In the genomic region with DNA sequence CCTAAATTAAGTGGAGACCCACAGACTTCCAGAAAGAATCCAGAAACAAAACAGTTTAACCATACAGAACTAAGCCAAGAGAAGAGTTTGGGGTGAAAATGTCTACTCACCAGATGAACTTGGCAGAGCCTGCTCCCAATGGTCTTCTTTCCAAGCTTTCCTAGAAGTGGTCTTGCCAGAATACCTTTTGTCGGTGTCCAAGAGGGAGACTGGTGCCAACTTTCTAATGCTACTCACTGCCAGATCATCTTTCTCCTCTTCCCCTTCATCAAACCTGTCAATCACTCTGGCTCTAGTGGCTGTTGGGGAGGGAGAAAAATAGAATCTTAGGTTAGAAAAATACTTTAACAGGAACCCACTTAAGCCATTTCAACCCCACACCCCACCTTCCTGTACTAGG, we compare ENCODE assay signal across 7 mouse cellular contexts. TPM values are rescaled to one million over a fixed set of nuclear protein-coding genes. Genes with fewer than 3 reads are reported as not detected.
DNase-seq lines count a peak whose midpoint lies in the region; ATAC-seq and TF ChIP-seq lines count a peak whose summit lies in the region.

No protein-coding gene starts in this region.

- H3K4me3 ChIP-seq in kidney, embryonic 16.5 days (ENCODE audit: low read length) = no peak overlapping the region
- H3K4me3 ChIP-seq in kidney, adult 2 months (ENCODE audit: insufficient read depth, low read depth, low read length) = no peak overlapping the region
- no peak overlapping the region for H3K4me3 ChIP-seq in embryonic facial prominence, embryonic 15.5 days (replicated peaks)
- peak overlapping the region; percentile 83 for H3K4me3 ChIP-seq in limb, embryonic 10.5 days
- H3K4me3 ChIP-seq in myocyte = peak overlapping the region; percentile 77

- H3K9ac ChIP-seq in kidney, embryonic 16.5 days (replicated peaks; ENCODE audit: low read length) = no peak overlapping the region
- H3K9ac ChIP-seq in embryonic facial prominence, embryonic 15.5 days = no peak overlapping the region

- no peaks in the 10 kb centered on the region for H3K9me3 ChIP-seq in kidney, embryonic 16.5 days (ENCODE audit: low read length)
- no peaks in the 10 kb centered on the region for H3K9me3 ChIP-seq in embryonic facial prominence, embryonic 15.5 days (replicated peaks)
- H3K9me3 ChIP-seq in limb, embryonic 10.5 days (replicated peaks) = no peaks in the 10 kb centered on the region

- WGBS in kidney, embryonic 16.5 days = 79% methylated on average over 1 of the region's 1 CpGs
- 66% methylated on average over 1 of the region's 1 CpGs for WGBS in kidney, adult 2 months
- WGBS in embryonic facial prominence, embryonic 15.5 days = 63% methylated on average over 1 of the region's 1 CpGs
- WGBS in limb, embryonic 10.5 days = 94% methylated on average over 1 of the region's 1 CpGs

- H3K36me3 ChIP-seq in kidney, embryonic 16.5 days (ENCODE audit: insufficient read depth, low read length) = peaks cover 20% of the 10 kb centered on the region
- peaks cover 5% of the 10 kb centered on the region; the same call in 1 of the 2 replicates for H3K36me3 ChIP-seq in kidney, adult 2 months (ENCODE audit: control insufficient read depth, insufficient read depth, low read length)
- H3K36me3 ChIP-seq in embryonic facial prominence, embryonic 15.5 days = peaks cover 18% of the 10 kb centered on the region
- H3K36me3 ChIP-seq in limb, embryonic 10.5 days = peaks cover 46% of the 10 kb centered on the region
- peaks cover 19% of the 10 kb centered on the region for H3K36me3 ChIP-seq in myocyte (ENCODE audit: control insufficient read depth, insufficient read depth)

- ATAC-seq in kidney, embryonic 16.5 days (ENCODE audit: low FRiP score, low TSS enrichment) = no peak
- ATAC-seq in embryonic facial prominence, embryonic 15.5 days (ENCODE audit: insufficient number of reproducible peaks, low FRiP score, low TSS enrichment, low read depth) = no peak
- no peak for ATAC-seq in megakaryocyte progenitor cell, adult 5-6 weeks (replicated peaks; ENCODE audit: poor library complexity)

- DNase-seq in kidney, adult 2 months = no peak
- DNase-seq in limb, embryonic 10.5 days (ENCODE audit: low spot score) = no peak
- no peak for DNase-seq in thymus, postnatal 0 days (ENCODE audit: low spot score)

- TF ChIP-seq POLR2A in kidney, adult 2 months (IDR thresholded peaks at IDR 0.05; ENCODE audit: low read depth, low read length) = no peak
- TF ChIP-seq POLR2A in myocyte (IDR thresholded peaks at IDR 0.05; ENCODE audit: insufficient read length, low read depth) = no peak

- H3K79me2 ChIP-seq in myocyte (ENCODE audit: control insufficient read depth, insufficient read depth) = peaks cover 12% of the 10 kb centered on the region

- peak overlapping the region; percentile 94 for H3K4me2 ChIP-seq in kidney, embryonic 16.5 days (replicated peaks; ENCODE audit: low read depth, low read length)
- H3K4me2 ChIP-seq in embryonic facial prominence, embryonic 15.5 days (replicated peaks) = peak overlapping the region; percentile 78; the same call in 1 of the 2 replicates
- H3K4me2 ChIP-seq in myocyte (ENCODE audit: low read depth) = peak overlapping the region; percentile 97

- no peak overlapping the region for H3K27ac ChIP-seq in kidney, embryonic 16.5 days (ENCODE audit: low read length)
- no peak overlapping the region for H3K27ac ChIP-seq in kidney, adult 2 months (ENCODE audit: insufficient read depth, low read depth, low read length)
- no peak overlapping the region for H3K27ac ChIP-seq in embryonic facial prominence, embryonic 15.5 days (replicated peaks)
- no peak overlapping the region for H3K27ac ChIP-seq in limb, embryonic 10.5 days

- peaks cover 24% of the 10 kb centered on the region for H3K27me3 ChIP-seq in kidney, embryonic 16.5 days (ENCODE audit: insufficient read depth, low read length)
- H3K27me3 ChIP-seq in kidney, adult 2 months (replicated peaks; ENCODE audit: control insufficient read depth, insufficient read depth, low read length) = no peaks in the 10 kb centered on the region
- peaks cover 29% of the 10 kb centered on the region for H3K27me3 ChIP-seq in embryonic facial prominence, embryonic 15.5 days
- peaks cover 31% of the 10 kb centered on the region for H3K27me3 ChIP-seq in limb, embryonic 10.5 days (ENCODE audit: low read depth, poor library complexity, severe bottlenecking)
- peaks cover 13% of the 10 kb centered on the region for H3K27me3 ChIP-seq in myocyte (ENCODE audit: control insufficient read depth, insufficient read depth, insufficient read length)

- H3K4me1 ChIP-seq in kidney, embryonic 16.5 days (ENCODE audit: insufficient read depth, low read length) = peaks cover 12% of the 10 kb centered on the region
- no peaks in the 10 kb centered on the region; the same call in 1 of the 2 replicates for H3K4me1 ChIP-seq in kidney, adult 2 months (ENCODE audit: control insufficient read depth, insufficient read depth, low read length)
- H3K4me1 ChIP-seq in embryonic facial prominence, embryonic 15.5 days = peaks cover 12% of the 10 kb centered on the region; the same call in 1 of the 2 replicates
- peaks cover 23% of the 10 kb centered on the region for H3K4me1 ChIP-seq in limb, embryonic 10.5 days

- H3ac ChIP-seq in myocyte (ENCODE audit: control insufficient read depth, insufficient read length) = no peak overlapping the region

- TF ChIP-seq CTCF in kidney, adult 2 months (conservative IDR thresholded peaks at IDR 0.05; ENCODE audit: insufficient read depth, insufficient read length, low read depth, low read length) = no peak

TF ChIP-seq in myocyte, 11 proteins besides CTCF, POLR2A, EP300 and RAD21:
- no peak for TF ChIP-seq TCF12 (IDR thresholded peaks at IDR 0.05; ENCODE audit: insufficient read depth, poor library complexity, severe bottlenecking)
- no peak for TF ChIP-seq MYOG (IDR thresholded peaks at IDR 0.05; ENCODE audit: control insufficient read depth in 1 of 3, insufficient read depth in 1 of 3, insufficient read length in 2 of 3, low read depth in 2 of 3)
- no peak for TF ChIP-seq USF1 (IDR thresholded peaks at IDR 0.05; ENCODE audit: low read depth)
- no peak for TF ChIP-seq POLR2AphosphoS2 (IDR thresholded peaks at IDR 0.05; ENCODE audit: insufficient read length, low read depth)
- no peak for TF ChIP-seq SRF (IDR thresholded peaks at IDR 0.05; ENCODE audit: control insufficient read depth, insufficient read length, low read depth)
- no peak for TF ChIP-seq CEBPB (IDR thresholded peaks at IDR 0.05; ENCODE audit: insufficient read depth, poor library complexity, severe bottlenecking)
- no peak for TF ChIP-seq REST (IDR thresholded peaks at IDR 0.05; ENCODE audit: insufficient read depth, insufficient read length)
- TF ChIP-seq TCF3 (IDR thresholded peaks at IDR 0.05; ENCODE audit: insufficient read length, low read depth) = no peak
- TF ChIP-seq MAX (IDR thresholded peaks at IDR 0.05; ENCODE audit: low read depth) = no peak
- TF ChIP-seq MYOD1 (IDR thresholded peaks at IDR 0.05; ENCODE audit: control insufficient read depth in 1 of 3, insufficient read length in 2 of 3, low read depth in 2 of 3) = no peak
- TF ChIP-seq E2F4 (IDR thresholded peaks at IDR 0.05; ENCODE audit: insufficient read depth) = no peak
TF ChIP-seq in myocyte: peak in this region for 0.

RNA-seq across cellular contexts. Expression of gene Aatf, which starts 1.3 kb away (rescaled TPM):
- 60.0 and 62.3 TPM in 2 replicates for polyA plus RNA-seq in kidney, embryonic 16.5 days (2015; fragmentation: Nextera tagmentation; extraction: Ambion mirVana)
- polyA plus RNA-seq in kidney, adult 2 months (2012; rRNA removed) = 6.5 and 12.7 TPM in 2 replicates
- polyA plus RNA-seq in embryonic facial prominence, embryonic 15.5 days (2015; fragmentation: Nextera tagmentation; extraction: Ambion mirVana) = 43.3 and 49.4 TPM in 2 replicates
- polyA plus RNA-seq in limb, embryonic 10.5 days (2016; fragmentation: Nextera tagmentation; extraction: Ambion mirVana) = 52.5 and 56.7 TPM in 2 replicates
- polyA plus RNA-seq in myocyte (2012; fragmentation: generic; extraction: Trizol) = 34.6 TPM
- 51.8 and 54.5 TPM in 2 replicates for polyA plus RNA-seq in thymus, postnatal 0 days (2015; fragmentation: Nextera tagmentation; extraction: Ambion mirVana)
- 56.9 and 60.5 TPM in 2 replicates for total RNA-seq in megakaryocyte progenitor cell, adult 5-6 weeks (2015)
- 98.8 and 108 TPM in 2 replicates for total RNA-seq in megakaryocyte progenitor cell, adult 5-6 weeks (2017)

RNA-seq across cellular contexts. Expression of gene Lhx1, which starts 13.3 kb away (rescaled TPM):
- polyA plus RNA-seq in kidney, embryonic 16.5 days (2015; fragmentation: Nextera tagmentation; extraction: Ambion mirVana) = 31.2 and 35.0 TPM in 2 replicates
- 12.8 and 16.7 TPM in 2 replicates for polyA plus RNA-seq in kidney, adult 2 months (2012; rRNA removed)
- 0.13 and 0.15 TPM in 2 replicates for polyA plus RNA-seq in embryonic facial prominence, embryonic 15.5 days (2015; fragmentation: Nextera tagmentation; extraction: Ambion mirVana)
- polyA plus RNA-seq in limb, embryonic 10.5 days (2016; fragmentation: Nextera tagmentation; extraction: Ambion mirVana) = 0.16 and 0.31 TPM in 2 replicates
- not detected for polyA plus RNA-seq in myocyte (2012; fragmentation: generic; extraction: Trizol)
- 0.10 TPM in 1 of 2 replicates, not detected in the other for polyA plus RNA-seq in thymus, postnatal 0 days (2015; fragmentation: Nextera tagmentation; extraction: Ambion mirVana)
- total RNA-seq in megakaryocyte progenitor cell, adult 5-6 weeks (2015) = not detected in 2 replicates
- 0.07 TPM in 1 of 2 replicates, not detected in the other for total RNA-seq in megakaryocyte progenitor cell, adult 5-6 weeks (2017)

Comparison
In these comparisons a context has a peak if more than half of its experiments do, and no peak if none do; other contexts are left out.
1. H3K4me3 ChIP-seq: peak in limb, embryonic 10.5 days (single experiment) and myocyte (single experiment); none in kidney, embryonic 16.5 days (single experiment), kidney, adult 2 months (single experiment) and embryonic facial prominence, embryonic 15.5 days (single experiment).
2. RNA of gene Lhx1, which starts 13.3 kb away (polyA plus RNA-seq): 31.2 to 35.0 TPM in kidney, embryonic 16.5 days and 12.8 to 16.7 TPM in kidney, adult 2 months; 0.16 to 0.31 TPM in limb, embryonic 10.5 days, 0.13 to 0.15 TPM in embryonic facial prominence, embryonic 15.5 days, 0.10 TPM in thymus, postnatal 0 days and not detected in myocyte (single experiment); every median in the first group is over 10 times any median in the second.
3. Peak in every context shown above with its lines, with median percentiles within 50 percentile points of each other: H3K4me2 ChIP-seq.